ENCODE assay signal across 12 mouse cellular contexts in genomic region chr17:78724461-78725055, GRCm38 (mm10). TPM values are rescaled to one million over a fixed set of nuclear protein-coding genes. Genes with fewer than 3 reads are reported as not detected.
DNase-seq lines count a peak whose midpoint lies in the region; ATAC-seq and TF ChIP-seq lines count a peak whose summit lies in the region.
"Had no signal": no experiment of that assay in that cellular context is flagged by ENCODE, and none has a peak within 500 bp of the region (broad histone marks: within the 10 kb centered on the region; RNA-seq: fewer than 3 reads in every experiment).

No protein-coding gene starts in this region.

- H3K4me2 ChIP-seq in kidney, embryonic 15.5 days: no peak overlapping the region
- H3K4me2 ChIP-seq in liver, embryonic 13.5 days: no peak overlapping the region

- no peaks in the 10 kb centered on the region for H3K36me3 ChIP-seq in kidney, embryonic 15.5 days
- no peaks in the 10 kb centered on the region for H3K36me3 ChIP-seq in kidney, adult 2 months (ENCODE audit: control insufficient read depth, insufficient read depth, low read length)
- H3K36me3 ChIP-seq in liver, embryonic 13.5 days: no peaks in the 10 kb centered on the region

- 0 out of 2 replicates have a peak, but pooled peaks have one; percentile 57 for ATAC-seq in kidney, embryonic 15.5 days (replicated peaks; ENCODE audit: low FRiP score)
- ATAC-seq in erythroid progenitor cell, adult 5-6 weeks (replicated peaks; ENCODE audit: low FRiP score, poor library complexity, severe bottlenecking): peak; percentile 39; the same call in 1 of the 2 replicates
- ATAC-seq in liver, embryonic 13.5 days (ENCODE audit: low read depth): peak; percentile 98
- ATAC-seq: hindbrain, embryonic 16.5 days had no signal

- H3K9me3 ChIP-seq in kidney, embryonic 15.5 days (replicated peaks): no peaks in the 10 kb centered on the region
- no peaks in the 10 kb centered on the region for H3K9me3 ChIP-seq in liver, embryonic 13.5 days (replicated peaks)

- 47% methylated on average over 6 of the region's 6 CpGs for WGBS in kidney, embryonic 15.5 days
- WGBS in kidney, adult 2 months: 29% methylated on average over 6 of the region's 6 CpGs
- 39% methylated on average over 6 of the region's 6 CpGs for whole genome bisulfite sequencing in liver, embryonic 13.5 days (ENCODE audit: insufficient replicate concordance)

- peaks cover 16% of the 10 kb centered on the region for H3K4me1 ChIP-seq in kidney, embryonic 15.5 days
- H3K4me1 ChIP-seq in kidney, adult 2 months (ENCODE audit: control insufficient read depth, insufficient read depth, low read length): peaks cover 8% of the 10 kb centered on the region; the same call in 1 of the 2 replicates
- peaks cover 24% of the 10 kb centered on the region for H3K4me1 ChIP-seq in liver, embryonic 13.5 days (replicated peaks)

- H3K27me3 ChIP-seq in kidney, embryonic 15.5 days: no peaks in the 10 kb centered on the region
- H3K27me3 ChIP-seq in kidney, adult 2 months (replicated peaks; ENCODE audit: control insufficient read depth, insufficient read depth, low read length): no peaks in the 10 kb centered on the region
- H3K27me3 ChIP-seq in liver, embryonic 13.5 days: no peaks in the 10 kb centered on the region
- H3K27me3 ChIP-seq: CH12.LX had no signal

- TF ChIP-seq CTCF in kidney, adult 2 months (conservative IDR thresholded peaks at IDR 0.05; ENCODE audit: insufficient read depth, insufficient read length, low read depth, low read length): no peak

- no peak for TF ChIP-seq POLR2A in kidney, adult 2 months (IDR thresholded peaks at IDR 0.05; ENCODE audit: low read depth, low read length)

- no peak overlapping the region for H3K4me3 ChIP-seq in kidney, embryonic 15.5 days (replicated peaks)
- H3K4me3 ChIP-seq in kidney, adult 2 months (ENCODE audit: insufficient read depth, low read depth, low read length): no peak overlapping the region
- no peak overlapping the region for H3K4me3 ChIP-seq in liver, embryonic 13.5 days (replicated peaks)

- peak overlapping the region; percentile 49 for H3K27ac ChIP-seq in kidney, embryonic 15.5 days
- H3K27ac ChIP-seq in kidney, adult 2 months (ENCODE audit: insufficient read depth, low read depth, low read length): no peak overlapping the region
- peak overlapping the region; percentile 54 for H3K27ac ChIP-seq in liver, embryonic 13.5 days

- H3K9ac ChIP-seq in kidney, embryonic 15.5 days: no peak overlapping the region
- H3K9ac ChIP-seq in liver, embryonic 13.5 days: no peak overlapping the region

- no peak for DNase-seq in kidney, adult 2 months
- DNase-seq in Muller cell, postnatal 12 days (ENCODE audit: inconsistent ontology term): peak; percentile 90
- peak; percentile 53 for DNase-seq in liver, embryonic 13.5 days
- DNase-seq in spleen, postnatal 4 days (ENCODE audit: low spot score in 2 of 2): no peak
- no peak for DNase-seq in adrenal gland, adult 2 months
- no peak for DNase-seq in frontal cortex, postnatal 10 days (ENCODE audit: low spot score in 2 of 2)
- DNase-seq: cerebellum, postnatal 25 days; lung, postnatal 4 days had no signal

RNA-seq across cellular contexts. Expression of gene Strn, which starts 12.4 kb away (rescaled TPM):
- 5.5 and 5.6 TPM in 2 replicates for polyA plus RNA-seq in kidney, embryonic 15.5 days (2015; fragmentation: Nextera tagmentation; extraction: Ambion mirVana)
- 6.4 and 6.5 TPM in 2 replicates for polyA plus RNA-seq in kidney, adult 2 months (2012; rRNA removed)
- total RNA-seq in erythroid progenitor cell, adult 5-6 weeks (2015; ENCODE audit: low replicate concordance): 11.2 and 13.0 TPM in 2 replicates
- total RNA-seq in erythroid progenitor cell, adult 5-6 weeks (2017; ENCODE audit: low replicate concordance): 19.7 and 20.7 TPM in 2 replicates
- 2.3 and 2.8 TPM in 2 replicates for polyA plus RNA-seq in liver, embryonic 13.5 days (2015; fragmentation: Nextera tagmentation; extraction: Ambion mirVana)
- total RNA-seq in adrenal gland, adult 2 months (2021): 10 to 100 TPM; 19.8 to 23.5 TPM
- 3.1 and 3.6 TPM in 2 replicates for polyA plus RNA-seq in adrenal gland, adult 2 months (2012; rRNA removed)

Comparison
In these comparisons a context has a peak if more than half of its experiments do, and no peak if none do; other contexts are left out.
1. ATAC-seq: peak in every context shown above with its lines; median percentile 98 in liver, embryonic 13.5 days; 57 in kidney, embryonic 15.5 days; 39 in erythroid progenitor cell, adult 5-6 weeks.
2. DNase-seq: peak in Muller cell, postnatal 12 days (single experiment) and liver, embryonic 13.5 days (single experiment); none in kidney, adult 2 months (single experiment), spleen, postnatal 4 days (0 of 2), adrenal gland, adult 2 months (single experiment) and frontal cortex, postnatal 10 days (0 of 2).